Mouse (Mus musculus) testis, adult 10 weeks (tissue): ENCODE results near the gene Bcl2l2. TPM values are rescaled to one million over a fixed set of nuclear protein-coding genes. Genes with fewer than 3 reads are reported as not detected.

Source experiments
- polyA plus RNA-seq: library from polyadenylated mRNA; stranded (reverse); fragments of 350-450 nt; fragmentation: Illumina TruSeq; extraction: RNeasy Lipid Tissue Mini Kit (QIAGEN cat#74804); gene quantifications from one replicate; pipeline ENCODE4 v1.2.3, GENCODE M21; 2014; ENCODE audit warnings: low read depth, low replicate concordance

Bcl2l2 gene
- 9.3 TPM for polyA plus RNA-seq

DNA sequence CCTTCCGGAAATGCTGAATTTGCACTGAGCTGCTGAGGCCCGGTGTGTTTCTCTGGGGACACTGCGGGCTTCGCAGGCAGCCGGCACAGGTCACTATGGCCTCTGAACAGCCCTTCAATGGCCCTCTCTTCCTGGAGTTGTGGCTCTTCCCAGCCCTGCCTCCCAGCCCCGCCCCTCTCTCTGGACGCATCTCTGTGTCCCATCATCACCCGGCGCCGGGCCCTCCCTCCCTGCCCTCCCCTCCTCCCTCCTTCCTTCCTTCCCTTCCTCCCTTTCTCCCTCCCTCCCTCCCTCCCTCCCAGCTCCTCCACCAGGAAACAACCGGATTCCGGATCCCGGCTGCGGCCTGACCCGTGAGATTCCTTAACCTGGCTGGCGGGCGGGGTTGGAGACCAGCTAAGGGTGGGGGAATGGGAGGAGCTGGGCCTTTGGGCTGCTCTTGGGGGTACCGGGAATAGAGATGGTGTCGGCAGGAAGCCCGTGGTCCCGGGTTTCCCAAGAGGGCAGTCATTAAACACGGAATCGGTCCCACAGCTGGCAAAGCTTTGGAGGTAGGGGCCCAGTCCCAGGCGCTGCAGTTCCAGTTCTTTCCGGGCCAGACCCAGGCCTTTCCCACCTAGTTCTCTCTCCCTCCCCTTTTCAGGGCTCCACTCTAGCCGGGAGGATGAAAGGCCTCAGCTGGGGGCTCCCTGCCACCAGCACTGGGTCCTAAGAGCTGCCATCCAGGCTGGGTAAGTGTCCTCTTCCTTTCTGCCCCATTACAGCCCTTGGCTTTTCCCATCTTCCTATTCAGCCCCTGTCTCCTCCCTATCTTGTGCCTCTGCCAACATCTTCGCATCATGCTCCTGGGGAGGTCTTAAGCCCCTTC lies at the start of gene Bcl2l2, which contains the start of gene Gm20521:
Gene Bcl2l2, plus strand, starts transcription at position 224 of the 868 bp plus-strand sequence.
Gene Gm20521, plus strand, starts transcription at position 288 of the 868 bp plus-strand sequence.

DNA sequence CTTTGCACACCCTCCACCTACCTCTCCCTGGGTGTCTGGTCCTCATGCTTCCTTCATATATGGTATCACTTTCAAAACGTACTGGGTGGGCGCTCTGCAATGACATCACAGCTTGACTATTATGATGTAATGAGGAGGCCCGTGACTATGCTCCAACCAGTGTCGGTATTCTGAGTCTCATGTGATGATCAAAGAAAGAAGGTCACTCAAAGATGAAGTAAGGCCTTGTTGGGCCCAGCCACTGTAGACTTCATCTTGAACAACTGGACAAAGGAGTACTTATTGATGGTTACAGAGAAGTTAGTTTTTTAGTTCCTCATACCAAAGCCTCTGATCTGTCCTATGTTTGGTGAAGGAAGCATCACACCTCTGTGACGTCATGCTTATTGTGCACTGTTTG lies 12.3 kb upstream of the Bcl2l2 start, which contains the start of gene Homez:
Gene Homez, minus strand, starts transcription at position 101 of the 400 bp plus-strand sequence.

DNA sequence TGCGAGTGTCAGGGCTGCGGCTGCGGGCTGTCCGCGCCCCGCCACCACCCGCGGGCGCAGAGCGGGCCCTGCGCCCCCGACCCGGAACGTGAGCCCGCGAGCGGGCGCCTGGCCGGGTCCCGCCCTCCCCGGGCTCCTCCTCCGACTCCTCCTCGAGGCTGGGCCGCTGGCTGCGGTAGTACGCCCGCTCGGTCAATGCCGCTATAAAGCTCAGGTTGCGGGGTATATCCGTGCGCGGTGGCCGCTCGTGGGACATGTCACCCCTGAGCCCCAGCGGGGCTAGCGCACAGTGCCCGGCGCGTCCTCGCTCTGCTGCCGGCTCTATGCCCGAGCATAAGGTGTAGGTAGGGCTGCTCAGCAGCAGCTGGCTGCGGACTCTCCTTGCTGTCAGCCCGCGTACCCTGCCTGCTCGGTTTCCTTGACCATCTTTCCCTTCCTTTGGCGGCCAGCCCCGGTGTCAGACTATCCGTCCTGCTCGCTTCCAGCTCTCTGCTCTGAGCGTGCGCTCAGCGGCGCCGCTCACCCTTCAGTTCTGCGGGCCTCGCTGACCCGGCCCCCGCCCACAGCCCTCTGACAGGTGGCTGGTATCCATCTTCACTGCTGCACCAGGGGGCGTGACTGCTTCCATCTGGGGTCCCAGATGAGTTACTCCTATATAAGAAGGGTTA lies 6.0 kb upstream of the Bcl2l2 start, which contains the start of gene Ppp1r3e:
Gene Ppp1r3e, minus strand, starts transcription at position 503 of the 668 bp plus-strand sequence.

DNA sequence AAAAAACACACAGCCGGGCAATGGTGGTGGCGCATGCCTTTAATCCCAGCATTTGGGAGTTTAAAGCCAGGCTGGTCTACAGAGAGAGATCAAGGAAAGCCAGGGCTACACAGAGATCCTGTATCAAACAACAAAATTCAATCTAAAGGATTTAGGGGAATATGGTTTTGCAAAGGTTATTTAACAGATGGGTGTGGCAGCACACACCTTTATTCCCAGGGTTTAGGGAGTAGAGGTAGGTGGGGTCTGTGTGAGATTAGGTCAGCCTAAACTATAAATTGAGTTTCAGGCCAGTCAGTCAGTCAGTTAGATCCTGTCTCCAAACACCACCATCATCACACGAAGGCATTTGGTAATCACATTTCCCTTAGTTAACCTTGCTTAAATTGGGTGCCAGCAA lies 9.0 kb downstream of the Bcl2l2 start, which contains the start of gene Pabpn1:
Gene Pabpn1, plus strand, starts transcription at position 301 of the 400 bp plus-strand sequence.

DNA sequence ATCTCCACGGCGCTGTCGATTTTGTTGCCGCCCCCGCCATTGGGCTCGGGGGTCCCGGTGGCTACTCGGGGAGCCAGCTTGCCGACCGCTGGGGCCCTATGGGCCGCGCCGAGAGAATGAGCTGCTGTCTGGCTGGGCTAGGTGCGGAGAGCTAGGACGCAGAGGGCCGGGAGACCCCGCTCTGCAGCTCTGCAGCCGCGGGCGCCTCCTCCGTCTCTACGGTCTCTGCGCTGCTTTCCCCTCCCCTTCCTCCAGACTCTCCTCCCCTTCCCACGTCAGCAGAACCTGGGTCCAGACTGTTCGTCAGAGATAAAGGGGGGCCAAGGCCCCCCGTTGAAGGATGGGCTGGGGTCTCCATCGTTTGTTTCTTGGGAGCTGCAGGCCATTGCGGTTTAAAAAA lies 29.7 kb downstream of the Bcl2l2 start, which contains the start of gene Slc22a17:
Gene Slc22a17, minus strand, starts transcription at position 247 of the 400 bp plus-strand sequence.

DNA sequence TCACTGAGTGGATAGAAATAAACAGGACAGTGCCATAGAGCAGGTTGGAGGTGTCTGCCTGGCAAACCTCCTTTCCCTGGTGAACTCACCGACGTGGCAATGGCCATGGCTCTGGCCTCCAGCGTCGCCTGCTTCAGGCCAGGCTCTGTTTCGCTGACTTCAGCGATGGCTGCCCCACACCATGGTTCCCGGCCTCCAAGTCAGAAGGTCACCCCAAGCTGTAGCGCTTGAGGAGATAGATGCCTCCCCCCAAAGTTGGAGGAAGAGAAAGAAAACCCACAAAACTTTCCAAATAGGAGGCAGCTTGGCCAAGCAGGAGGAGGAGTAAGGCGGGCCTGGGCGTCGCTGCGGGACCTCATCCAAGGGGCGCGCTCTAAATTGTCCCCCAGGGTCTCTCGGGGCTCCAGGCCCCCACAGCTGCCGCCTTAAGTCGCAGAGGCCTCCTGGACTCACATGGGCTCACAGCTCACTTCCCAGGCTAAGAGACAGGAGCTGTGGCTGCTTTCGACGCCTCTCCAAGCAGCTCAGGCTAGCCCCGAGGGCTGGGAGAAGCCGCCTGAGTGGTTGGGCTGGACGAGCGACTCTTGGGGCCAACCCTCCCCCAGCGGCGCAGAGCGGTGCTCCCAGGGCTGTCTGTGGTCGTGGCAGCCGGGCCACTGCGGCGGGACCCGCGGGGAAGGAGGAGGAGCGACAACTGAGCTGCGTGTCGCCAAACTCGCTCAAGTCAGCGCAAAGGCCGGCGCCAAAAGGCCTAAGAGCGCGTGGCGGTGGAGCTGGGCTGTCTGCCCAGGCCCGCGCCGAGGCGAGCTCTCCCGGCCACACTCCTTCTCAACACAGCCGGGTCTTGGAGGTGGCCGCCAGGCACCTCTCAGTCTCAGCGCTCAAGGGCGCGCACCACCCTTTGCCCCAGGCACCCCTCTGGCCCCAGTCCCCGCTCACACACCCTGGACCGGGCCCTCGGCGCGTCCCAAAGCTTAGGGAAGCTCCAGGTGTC lies 42.5 kb downstream of the Bcl2l2 start, which contains the start of gene Efs:
Gene Efs, minus strand, starts transcription at position 778 of the 994 bp plus-strand sequence.

DNA sequence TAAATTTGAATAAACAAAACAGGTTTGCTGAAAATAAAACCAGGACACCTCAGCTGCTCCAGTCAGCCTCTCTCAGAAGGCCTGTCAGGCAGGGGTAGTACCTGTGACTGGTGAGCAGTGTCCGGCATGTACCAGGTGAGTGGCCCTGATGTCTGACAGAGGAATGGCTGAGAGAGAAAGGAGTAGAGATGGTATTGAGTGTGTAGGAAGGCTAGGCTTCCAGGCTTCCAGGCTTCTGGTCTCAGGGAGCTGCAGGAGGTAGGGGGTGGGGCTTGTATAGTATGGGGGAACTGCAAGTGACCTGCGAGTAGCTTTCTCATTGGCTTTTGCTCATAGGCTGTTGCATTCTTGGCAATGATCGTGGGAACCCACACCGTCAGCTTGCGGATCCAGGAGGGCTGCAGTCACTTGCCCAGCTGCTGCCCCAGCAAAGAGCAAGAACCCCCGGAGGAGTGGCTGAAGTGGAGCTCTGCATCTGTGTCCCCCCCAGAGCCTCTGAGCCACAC lies 49.5 kb downstream of the Bcl2l2 start, which contains the start of gene Il25:
Gene Il25, plus strand, starts transcription at position 51 of the 506 bp plus-strand sequence.

DNA sequence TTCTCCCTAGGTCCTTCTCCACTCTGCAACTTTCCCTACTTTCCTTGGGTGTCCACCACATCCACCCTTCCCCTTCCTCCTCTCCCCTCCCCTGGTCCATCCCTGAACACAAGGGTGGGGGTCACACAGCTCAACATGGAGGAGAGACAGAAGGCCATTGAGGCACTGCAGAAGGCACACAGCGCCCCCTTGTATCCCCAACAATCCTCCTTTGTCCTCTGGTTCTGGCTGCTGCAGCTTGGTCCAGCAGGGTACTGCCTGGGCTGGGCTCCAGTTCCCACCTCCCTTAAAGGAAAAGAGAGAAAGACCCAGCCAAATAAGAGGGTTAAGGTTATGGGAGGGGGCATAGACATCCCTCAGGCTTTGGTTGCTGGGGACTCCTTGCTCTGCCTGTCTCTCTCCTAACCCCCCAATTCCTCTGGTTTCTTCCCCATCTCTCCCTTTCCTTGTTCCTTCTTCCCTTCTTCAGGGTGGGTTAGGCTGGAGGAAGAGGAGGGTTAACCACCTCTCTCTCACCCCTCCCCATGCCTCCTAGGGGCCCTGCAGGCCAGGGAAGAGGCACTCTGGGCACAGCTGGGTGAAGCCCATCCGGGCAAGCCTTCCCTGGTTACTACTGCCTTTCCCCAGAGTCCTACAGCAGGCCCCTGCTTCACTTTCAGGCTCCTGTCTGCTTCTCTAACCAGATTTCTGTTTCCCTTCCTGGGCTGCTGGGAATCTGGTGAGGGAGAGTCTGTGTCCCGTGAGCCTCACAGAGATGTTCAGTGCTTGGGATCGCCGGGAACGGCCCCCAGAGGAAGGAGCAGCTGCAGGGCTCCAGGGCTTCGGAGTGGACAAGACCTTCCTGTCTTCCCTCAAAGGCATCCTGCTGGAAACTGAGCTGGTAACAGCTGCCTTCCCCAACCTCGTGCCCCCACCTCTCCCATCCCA lies 53.0 kb downstream of the Bcl2l2 start, which contains the start of gene Cmtm5:
Gene Cmtm5, plus strand, starts transcription at position 358 of the 927 bp plus-strand sequence.

Other genes with a start within 250 kb of the Bcl2l2 start
- not detected for gene Gm17606, start 242.4 kb upstream of the Bcl2l2 start, polyA plus RNA-seq
- 1.3 TPM for gene Cdh24, start 242.0 kb upstream of the Bcl2l2 start, polyA plus RNA-seq
- gene 1700123O20Rik, start 197.2 kb upstream of the Bcl2l2 start, polyA plus RNA-seq: 10.9 TPM
- 219 TPM for gene Acin1, start 196.4 kb upstream of the Bcl2l2 start, polyA plus RNA-seq
- gene Gm29776, start 184.5 kb upstream of the Bcl2l2 start, polyA plus RNA-seq: not detected
- not detected for gene Cebpe, start 171.2 kb upstream of the Bcl2l2 start, polyA plus RNA-seq
- gene Slc7a8, start 101.4 kb upstream of the Bcl2l2 start, polyA plus RNA-seq: 8.5 TPM
- 12.4 TPM for gene Rnf212b, start 69.2 kb upstream of the Bcl2l2 start, polyA plus RNA-seq
- 65.4 TPM for gene Homez, start 12.4 kb upstream of the Bcl2l2 start, polyA plus RNA-seq
- 3.7 TPM for gene Ppp1r3e, start 5.8 kb upstream of the Bcl2l2 start, polyA plus RNA-seq
- gene Gm20521, start 64 bp downstream of the Bcl2l2 start, polyA plus RNA-seq: not detected
- gene Pabpn1, start 9.1 kb downstream of the Bcl2l2 start, polyA plus RNA-seq: 155 TPM
- 0.43 TPM for gene Slc22a17, start 29.8 kb downstream of the Bcl2l2 start, polyA plus RNA-seq
- gene Efs, start 42.7 kb downstream of the Bcl2l2 start, polyA plus RNA-seq: not detected
- gene Il25, start 49.3 kb downstream of the Bcl2l2 start, polyA plus RNA-seq: not detected
- gene Cmtm5, start 52.9 kb downstream of the Bcl2l2 start, polyA plus RNA-seq: not detected
- 0.03 TPM for gene Myh6, start 83.5 kb downstream of the Bcl2l2 start, polyA plus RNA-seq
- gene Gm17428, start 93.6 kb downstream of the Bcl2l2 start, polyA plus RNA-seq: not detected
- not detected for gene Myh7, start 111.2 kb downstream of the Bcl2l2 start, polyA plus RNA-seq
- gene Ngdn, start 132.1 kb downstream of the Bcl2l2 start, polyA plus RNA-seq: 3.7 TPM
- gene Zfhx2, start 208.9 kb downstream of the Bcl2l2 start, polyA plus RNA-seq: 0.97 TPM
- gene Thtpa, start 211.4 kb downstream of the Bcl2l2 start, polyA plus RNA-seq: 2.9 TPM
- 0.48 TPM for gene Ap1g2, start 223.2 kb downstream of the Bcl2l2 start, polyA plus RNA-seq
- gene Jph4, start 233.6 kb downstream of the Bcl2l2 start, polyA plus RNA-seq: 2.7 TPM